Mouse (Mus musculus): Measurements from ENCODE around the gene Gm29776. TPM values are rescaled to one million over a fixed set of nuclear protein-coding genes. Genes with fewer than 3 reads are reported as not detected.

Gm29776 gene
- not detected in 2 replicates for total RNA-seq (2014; rRNA removed; ENCODE audit: low replicate concordance)
- 0.10 and 0.11 TPM in 2 replicates for polyA plus RNA-seq (2015; fragmentation: Nextera tagmentation; extraction: Ambion mirVana)

DNA sequence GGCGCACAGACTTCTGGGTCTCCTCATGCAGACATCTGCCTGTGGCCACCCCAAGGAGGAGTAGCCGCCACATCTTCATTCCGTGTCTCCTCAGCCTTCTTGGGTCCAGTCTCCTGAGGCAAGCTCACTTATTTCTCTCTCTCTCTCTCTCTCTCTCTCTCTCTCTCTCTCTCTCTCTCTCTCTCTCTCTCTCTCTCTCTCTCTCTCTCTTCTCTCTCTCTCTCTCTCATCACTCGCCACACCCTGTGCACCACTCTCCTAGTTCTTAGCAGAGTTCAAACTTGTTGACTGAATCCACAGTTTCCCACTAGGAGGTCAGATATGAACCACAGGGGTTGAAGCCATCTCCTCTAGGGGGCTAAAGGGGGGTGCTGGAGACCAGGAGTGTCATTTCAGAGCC is at the start of gene Gm29776:
Gm29776 (minus strand) TSS at position 101 of the 400 bp plus-strand sequence.
- H3K36me3 ChIP-seq (replicated peaks; ENCODE audit: control insufficient read depth, insufficient read depth, low read length), result no peaks in the 10 kb centered on the region
- TF ChIP-seq CTCF (IDR thresholded peaks at IDR 0.05; ENCODE audit: low read depth), result no peak
- TF ChIP-seq EP300 (IDR thresholded peaks at IDR 0.05; ENCODE audit: low read depth), result no peak
- no peak for ATAC-seq (ENCODE audit: insufficient read depth, low read depth)
- H3K27me3 ChIP-seq (ENCODE audit: control insufficient read depth, insufficient read depth, low read length), result no peaks in the 10 kb centered on the region
- no peak within 1 kb of the TSS for H3K4me2 ChIP-seq (ENCODE audit: low read depth, low read length)
- no peak within 1 kb of the TSS for H3K27ac ChIP-seq (ENCODE audit: low read depth)
- H3K4me3 ChIP-seq (ENCODE audit: low read depth, low read length), result no peak within 1 kb of the TSS
- 71% methylated on average over 4 of the region's 4 CpGs for WGBS
- no peak for DNase-seq (ENCODE audit: low spot score)
- H3K9ac ChIP-seq (replicated peaks; ENCODE audit: low read depth, low read length), result no peak within 1 kb of the TSS
- no peaks in the 10 kb centered on the region for H3K9me3 ChIP-seq (replicated peaks; ENCODE audit: control insufficient read depth, low read length)
- H3K4me1 ChIP-seq (ENCODE audit: control insufficient read depth, insufficient read depth), result 0 out of 2 replicates have a peak, but pooled peaks cover 8% of the 10 kb centered on the region

DNA sequence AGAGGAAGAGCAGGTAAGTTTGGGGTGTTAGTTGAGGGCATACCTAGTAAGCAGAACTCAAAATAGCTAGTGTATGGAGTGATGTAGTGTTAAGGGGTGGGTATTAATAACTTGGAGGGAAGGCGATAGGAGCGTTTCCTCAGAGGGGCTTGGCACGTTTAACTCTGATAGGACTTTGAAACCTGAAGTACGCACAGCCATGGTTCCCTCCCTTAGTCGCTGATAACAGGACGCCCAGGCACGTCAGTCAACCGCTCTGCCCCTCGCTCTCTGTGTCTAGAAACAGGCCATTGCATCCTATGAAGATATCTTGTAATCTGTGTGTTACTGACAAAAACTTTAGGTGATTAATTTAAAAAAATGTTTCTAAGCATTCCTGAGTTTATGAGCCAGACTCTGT is 47.4 kb upstream of the Gm29776 start:
- no peak for TF ChIP-seq EP300 (IDR thresholded peaks at IDR 0.05; ENCODE audit: low read depth)
- no peak for TF ChIP-seq CTCF (IDR thresholded peaks at IDR 0.05; ENCODE audit: low read depth)
- H3K4me1 ChIP-seq (ENCODE audit: control insufficient read depth, insufficient read depth), result no peaks in the 10 kb centered on the region
- 25% methylated on average over 9 of the region's 9 CpGs for WGBS

DNA sequence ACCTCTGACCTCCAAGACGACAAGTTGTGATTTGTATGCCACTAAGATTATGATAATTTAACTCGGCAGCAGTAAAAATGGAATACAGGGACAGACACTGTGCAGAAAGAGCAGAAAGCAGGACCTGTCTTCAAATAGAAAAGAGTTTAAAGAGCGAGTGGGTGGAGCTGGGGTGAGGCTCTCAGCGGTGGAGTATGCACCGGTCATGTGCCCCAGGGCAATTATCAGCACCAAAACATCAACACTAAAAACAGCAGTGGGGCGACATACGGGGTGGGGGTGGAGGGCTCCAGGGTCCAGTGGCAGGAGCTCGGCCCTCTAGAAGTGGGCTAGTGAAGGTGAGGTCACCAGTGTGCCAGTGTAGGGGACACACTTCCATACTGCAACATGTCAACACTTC is 45.8 kb upstream of the Gm29776 start:
- Histone ChIP-seq H3K4me3 (ENCODE audit: low read depth, low read length) (no peak overlapping the region), H3K27ac (ENCODE audit: low read depth) (no peak overlapping the region), H3K4me2 (ENCODE audit: low read depth, low read length) (no peak overlapping the region), H3K9ac (replicated peaks; ENCODE audit: low read depth, low read length) (no peak overlapping the region), H3K9me3 (replicated peaks; ENCODE audit: control insufficient read depth, low read length) (no peaks in the 10 kb centered on the region), H3K27me3 (ENCODE audit: control insufficient read depth, insufficient read depth, low read length) (no peaks in the 10 kb centered on the region), H3K4me1 (ENCODE audit: control insufficient read depth, insufficient read depth) (no peaks in the 10 kb centered on the region), H3K36me3 (replicated peaks; ENCODE audit: control insufficient read depth, insufficient read depth, low read length) (no peaks in the 10 kb centered on the region)
- TF ChIP-seq EP300 (IDR thresholded peaks at IDR 0.05; ENCODE audit: low read depth), result no peak
- no peak for TF ChIP-seq CTCF (IDR thresholded peaks at IDR 0.05; ENCODE audit: low read depth)
- WGBS, result 32% methylated on average over 8 of the region's 8 CpGs
- ATAC-seq (ENCODE audit: insufficient read depth, low read depth), result no peak
- no peak for DNase-seq (ENCODE audit: low spot score)

More for the DNA sequence above, 47.4 kb upstream of the Gm29776 start:
- Histone ChIP-seq H3K36me3 (replicated peaks; ENCODE audit: control insufficient read depth, insufficient read depth, low read length) (no peaks in the 10 kb centered on the region), H3K9ac (replicated peaks; ENCODE audit: low read depth, low read length) (no peak overlapping the region), H3K27me3 (ENCODE audit: control insufficient read depth, insufficient read depth, low read length) (no peaks in the 10 kb centered on the region), H3K9me3 (replicated peaks; ENCODE audit: control insufficient read depth, low read length) (no peaks in the 10 kb centered on the region), H3K4me2 (ENCODE audit: low read depth, low read length) (no peak overlapping the region), H3K27ac (ENCODE audit: low read depth) (no peak overlapping the region), H3K4me3 (ENCODE audit: low read depth, low read length) (no peak overlapping the region)
- DNase-seq (ENCODE audit: low spot score) (no peak), ATAC-seq (ENCODE audit: insufficient read depth, low read depth) (no peak; the same call in 1 of the 2 replicates)

DNA sequence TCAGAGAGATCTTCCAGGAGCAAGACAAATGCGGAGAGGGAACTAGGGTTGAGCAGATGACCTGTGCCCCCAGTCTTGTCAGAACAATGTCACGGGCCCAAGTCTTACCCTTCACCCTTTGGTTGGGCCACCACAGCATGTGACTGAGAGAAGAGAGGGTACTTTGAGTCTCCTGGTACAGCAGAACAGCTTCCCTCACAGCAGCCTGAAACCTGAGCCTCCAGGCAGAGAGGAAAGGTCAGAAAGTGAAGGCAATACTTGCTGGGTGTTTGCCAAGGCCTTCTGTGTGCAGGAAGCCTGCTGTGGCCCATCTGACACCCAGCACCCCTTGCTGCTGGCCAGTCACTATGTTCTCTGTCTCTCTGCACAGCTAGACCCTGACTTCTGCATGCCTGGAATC is 43.7 kb upstream of the Gm29776 start:
- H3K27me3 ChIP-seq (ENCODE audit: control insufficient read depth, insufficient read depth, low read length), result no peaks in the 10 kb centered on the region
- TF ChIP-seq CTCF (IDR thresholded peaks at IDR 0.05; ENCODE audit: low read depth), result no peak
- TF ChIP-seq EP300 (IDR thresholded peaks at IDR 0.05; ENCODE audit: low read depth), result no peak
- 66% methylated on average over 2 of the region's 2 CpGs for WGBS
- no peak overlapping the region for H3K9ac ChIP-seq (replicated peaks; ENCODE audit: low read depth, low read length)
- no peak overlapping the region for H3K27ac ChIP-seq (ENCODE audit: low read depth)
- no peaks in the 10 kb centered on the region for H3K36me3 ChIP-seq (replicated peaks; ENCODE audit: control insufficient read depth, insufficient read depth, low read length)
- DNase-seq (ENCODE audit: low spot score) (no peak), ATAC-seq (ENCODE audit: insufficient read depth, low read depth) (no peak)
- no peak overlapping the region for H3K4me2 ChIP-seq (ENCODE audit: low read depth, low read length)
- no peaks in the 10 kb centered on the region for H3K9me3 ChIP-seq (replicated peaks; ENCODE audit: control insufficient read depth, low read length)
- H3K4me3 ChIP-seq (ENCODE audit: low read depth, low read length), result no peak overlapping the region
- H3K4me1 ChIP-seq (ENCODE audit: control insufficient read depth, insufficient read depth), result no peaks in the 10 kb centered on the region

DNA sequence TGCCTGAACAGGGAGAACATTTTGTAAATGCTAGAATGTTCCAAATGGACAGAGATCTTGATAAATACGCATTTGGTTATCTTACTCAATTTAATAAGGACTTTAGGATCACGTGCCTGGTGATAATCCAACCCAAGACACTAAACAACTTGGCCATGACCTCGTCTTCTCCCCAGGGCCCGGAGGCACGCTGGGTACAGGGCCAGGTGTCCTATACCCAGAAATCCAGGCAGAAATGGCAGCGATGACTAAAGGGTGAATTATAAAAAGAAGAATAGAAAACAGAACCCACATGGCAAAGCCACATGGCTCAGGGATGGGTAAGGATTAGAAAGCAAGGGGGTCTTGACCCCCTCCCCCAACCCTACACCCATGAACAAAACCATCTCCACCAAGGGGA is 43.1 kb upstream of the Gm29776 start:
- Histone ChIP-seq H3K9ac (replicated peaks; ENCODE audit: low read depth, low read length) (no peak overlapping the region), H3K27ac (ENCODE audit: low read depth) (no peak overlapping the region), H3K4me1 (ENCODE audit: control insufficient read depth, insufficient read depth) (no peaks in the 10 kb centered on the region), H3K27me3 (ENCODE audit: control insufficient read depth, insufficient read depth, low read length) (no peaks in the 10 kb centered on the region), H3K36me3 (replicated peaks; ENCODE audit: control insufficient read depth, insufficient read depth, low read length) (no peaks in the 10 kb centered on the region), H3K9me3 (replicated peaks; ENCODE audit: control insufficient read depth, low read length) (no peaks in the 10 kb centered on the region), H3K4me2 (ENCODE audit: low read depth, low read length) (no peak overlapping the region), H3K4me3 (ENCODE audit: low read depth, low read length) (no peak overlapping the region)
- ATAC-seq (ENCODE audit: insufficient read depth, low read depth) (no peak), DNase-seq (ENCODE audit: low spot score) (no peak)
- 85% methylated on average over 6 of the region's 6 CpGs for WGBS
- no peak for TF ChIP-seq EP300 (IDR thresholded peaks at IDR 0.05; ENCODE audit: low read depth)
- TF ChIP-seq CTCF (IDR thresholded peaks at IDR 0.05; ENCODE audit: low read depth), result no peak

DNA sequence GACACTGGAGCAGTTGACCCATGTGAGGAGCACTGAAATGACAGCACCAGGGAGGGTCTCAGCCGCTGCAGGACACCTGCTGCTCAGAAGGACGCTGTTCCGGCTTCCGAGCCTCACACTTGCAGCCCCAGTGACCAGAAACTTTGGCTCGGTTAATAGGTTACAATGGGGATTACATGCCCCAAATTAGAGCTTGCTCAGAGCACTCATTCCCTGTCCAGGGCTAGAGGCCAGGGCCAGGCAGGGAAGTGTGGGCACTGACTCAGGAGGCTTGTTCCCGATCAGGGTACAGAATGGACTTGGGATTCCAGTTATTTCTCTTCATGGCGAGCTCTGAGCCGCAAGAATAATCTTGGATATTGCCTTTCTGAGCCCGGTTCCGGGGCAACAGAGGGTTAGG is 39.0 kb upstream of the Gm29776 start:
- Histone ChIP-seq H3K36me3 (replicated peaks; ENCODE audit: control insufficient read depth, insufficient read depth, low read length) (no peaks in the 10 kb centered on the region), H3K4me1 (ENCODE audit: control insufficient read depth, insufficient read depth) (no peaks in the 10 kb centered on the region), H3K4me3 (ENCODE audit: low read depth, low read length) (no peak overlapping the region), H3K27me3 (ENCODE audit: control insufficient read depth, insufficient read depth, low read length) (no peaks in the 10 kb centered on the region), H3K9ac (replicated peaks; ENCODE audit: low read depth, low read length) (no peak overlapping the region), H3K27ac (ENCODE audit: low read depth) (no peak overlapping the region), H3K4me2 (ENCODE audit: low read depth, low read length) (no peak overlapping the region), H3K9me3 (replicated peaks; ENCODE audit: control insufficient read depth, low read length) (no peaks in the 10 kb centered on the region)
- TF ChIP-seq EP300 (IDR thresholded peaks at IDR 0.05; ENCODE audit: low read depth), result no peak
- no peak for TF ChIP-seq CTCF (IDR thresholded peaks at IDR 0.05; ENCODE audit: low read depth)
- ATAC-seq (ENCODE audit: insufficient read depth, low read depth) (no peak), DNase-seq (ENCODE audit: low spot score) (no peak)
- WGBS, result 80% methylated on average over 10 of the region's 10 CpGs

Measured in heart, postnatal 0 days (tissue).